Mouse (Mus musculus) stomach, postnatal 0 days (tissue): ENCODE results near the gene Apoa2. TPM values are rescaled to one million over a fixed set of nuclear protein-coding genes. Genes with fewer than 3 reads are reported as not detected.

Experiments used
- ATAC-seq: fragments of 200-750 bp; cut with Nextera tagmentation; 2 replicates; pipeline ENCODE4 v1.8.0; 2017; ENCODE audit not compliant: low FRiP score, low TSS enrichment
- DNase-seq: peaks from one replicate; pipeline ENCODE4 v3.0.0-alpha.2; 2016; ENCODE audit warnings: low spot score
- H3K27ac ChIP-seq: fragments of 300-500 bp; sonication (generic); replicated peaks from 2 replicates; pipeline ENCODE4 v1.5.1; 2014; ENCODE audit warnings: mild to moderate bottlenecking, control low read depth
- H3K27me3 ChIP-seq: fragments of 300-500 bp; sonication (generic); 2 replicates; pipeline ENCODE4 v1.6.1; 2014; ENCODE audit warnings: low read length; ENCODE audit not compliant: control insufficient read depth, insufficient read depth
- H3K36me3 ChIP-seq: fragments of 300-500 bp; sonication (generic); 2 replicates; pipeline ENCODE4 v1.6.1; 2014; ENCODE audit warnings: low read length, mixed read lengths; ENCODE audit not compliant: control insufficient read depth, insufficient read depth
- H3K4me1 ChIP-seq: fragments of 300-500 bp; sonication (generic); replicated peaks from 2 replicates; pipeline ENCODE4 v1.6.1; 2014; ENCODE audit warnings: antibody characterized with exemption; ENCODE audit not compliant: control insufficient read depth, insufficient read depth
- H3K4me2 ChIP-seq: fragments of 300-500 bp; sonication (generic); replicated peaks from 2 replicates; pipeline ENCODE4 v1.6.1; 2014; ENCODE audit warnings: low read depth, mild to moderate bottlenecking, control low read depth, moderate library complexity
- H3K4me3 ChIP-seq: fragments of 300-500 bp; sonication (generic); 2 replicates; pipeline ENCODE4 v1.5.1; 2014; ENCODE audit warnings: low read depth, low read length, control low read depth
- H3K9ac ChIP-seq: fragments of 300-500 bp; sonication (generic); 2 replicates; pipeline ENCODE4 v1.6.1; 2014; ENCODE audit warnings: mild to moderate bottlenecking, low read length, control low read depth, mixed read lengths
- H3K9me3 ChIP-seq: fragments of 300-500 bp; sonication (generic); 2 replicates; pipeline ENCODE4 v1.6.1; 2016; ENCODE audit warnings: low read length; ENCODE audit not compliant: control insufficient read depth
- CTCF ChIP-seq: IDR thresholded peaks from 2 replicates; pipeline ENCODE4 v1.5.1; 2016; ENCODE audit warnings: antibody characterized with exemption, low read depth, mild to moderate bottlenecking, moderate library complexity
- EP300 ChIP-seq: optimal IDR thresholded peaks from 2 replicates; pipeline ENCODE3; 2016; ENCODE audit warnings: antibody characterized with exemption
- WGBS: fragments of 180-500 bp; shearing (Covaris S2); extraction: QIAGEN DNeasy Blood & Tissue Kit; methylation state at CpG from one replicate; pipeline ENCODE4 v1.1.7; 2014; 5-methylcytosine and 5-hydroxymethylcytosine counted together
- polyA plus RNA-seq: library from polyadenylated mRNA; unstranded; fragments of >200 nt; fragmentation: Nextera tagmentation; extraction: Ambion mirVana; gene quantifications from 2 replicates; pipeline ENCODE4 v1.2.1, GENCODE M21; 2015

Apoa2 gene
- 26.3 and 49.4 TPM in 2 replicates for polyA plus RNA-seq

- 68% methylated on average over 5 of the region's 5 CpGs for WGBS
- Histone ChIP-seq H3K9me3 (no peaks in the 10 kb centered on the region), H3K36me3 (peaks cover 5% of the 10 kb centered on the region; the same call in 1 of the 2 replicates), H3K4me2 (no peak within 1 kb of the TSS), H3K27ac (no peak within 1 kb of the TSS), H3K9ac (no peak within 1 kb of the TSS), H3K27me3 (no peaks in the 10 kb centered on the region), H3K4me1 (peaks cover 4% of the 10 kb centered on the region), H3K4me3 (no peak within 1 kb of the TSS)
- TF ChIP-seq CTCF (no peak), EP300 (no peak)
- DNase-seq (no peak), ATAC-seq (no peak)
Measured at GRCm38 (mm10) chr1:171224857-171225256, at the start of gene Apoa2. Gene Apoa2, plus strand, starts transcription at chr1:171225054.

- Histone ChIP-seq H3K9me3 (no peaks in the 10 kb centered on the region), H3K4me1 (no peaks in the 10 kb centered on the region), H3K27me3 (no peaks in the 10 kb centered on the region), H3K27ac (no peak overlapping the region), H3K4me3 (no peak overlapping the region), H3K36me3 (no peaks in the 10 kb centered on the region), H3K4me2 (no peak overlapping the region), H3K9ac (no peak overlapping the region)
- DNase-seq (no peak), ATAC-seq (no peak)
- 57% methylated on average over 5 of the region's 5 CpGs for WGBS
- no peak for TF ChIP-seq CTCF
- TF ChIP-seq EP300, result no peak
Measured at GRCm38 (mm10) chr1:171179487-171180171, 45.2 kb upstream of the Apoa2 start.

GRCm38 (mm10) chr1:171183025-171183424, 41.8 kb upstream of the Apoa2 start:
- ATAC-seq, result no peak
- WGBS, result 82% methylated on average over 3 of the region's 3 CpGs
- H3K36me3 ChIP-seq, result no peaks in the 10 kb centered on the region
- no peak overlapping the region for H3K27ac ChIP-seq
- DNase-seq, result no peak
- no peak overlapping the region for H3K4me3 ChIP-seq
- no peak overlapping the region for H3K9ac ChIP-seq
- H3K4me2 ChIP-seq, result no peak overlapping the region
- TF ChIP-seq CTCF (no peak), EP300 (no peak)
- H3K4me1 ChIP-seq, result no peaks in the 10 kb centered on the region
- H3K9me3 ChIP-seq, result no peaks in the 10 kb centered on the region
- H3K27me3 ChIP-seq, result no peaks in the 10 kb centered on the region

DNA sequence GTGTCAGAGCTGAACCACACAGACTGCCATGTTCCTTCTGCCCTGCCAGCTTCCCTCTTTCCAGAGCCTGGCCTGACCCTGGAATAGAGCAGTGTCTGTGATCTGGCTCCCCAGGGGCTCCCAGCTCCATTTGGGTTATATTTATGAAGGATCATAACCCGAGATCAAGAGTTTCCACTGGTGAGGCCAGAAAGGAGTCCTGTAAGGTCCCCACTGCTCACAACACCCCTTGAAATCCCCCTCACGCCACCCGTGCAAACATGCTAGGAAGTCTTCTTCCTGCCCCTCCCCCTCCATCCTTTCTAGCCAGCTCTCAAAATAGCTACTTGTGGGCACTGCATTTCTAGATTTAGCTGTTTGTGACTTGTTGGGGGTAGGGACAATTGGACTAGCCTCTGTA, 41.2 kb upstream of the Apoa2 start:
- TF ChIP-seq EP300 (no peak), CTCF (no peak)
- Histone ChIP-seq H3K4me1 (no peaks in the 10 kb centered on the region), H3K4me2 (no peak overlapping the region), H3K9me3 (no peaks in the 10 kb centered on the region), H3K4me3 (no peak overlapping the region), H3K36me3 (no peaks in the 10 kb centered on the region), H3K9ac (no peak overlapping the region), H3K27ac (no peak overlapping the region), H3K27me3 (no peaks in the 10 kb centered on the region)
- DNase-seq, result no peak
- no peak for ATAC-seq
- 55% methylated on average over 3 of the region's 3 CpGs for WGBS

GRCm38 (mm10) chr1:171184314-171184713, 40.5 kb upstream of the Apoa2 start:
- no peaks in the 10 kb centered on the region for H3K36me3 ChIP-seq
- no peak overlapping the region for H3K4me3 ChIP-seq
- WGBS, result 33% methylated on average over 7 of the region's 7 CpGs
- ATAC-seq (peak; percentile 81), DNase-seq (peak; percentile 72)
- TF ChIP-seq CTCF (peak; percentile 60), EP300 (no peak)
- H3K27me3 ChIP-seq, result no peaks in the 10 kb centered on the region
- no peaks in the 10 kb centered on the region for H3K9me3 ChIP-seq
- no peak overlapping the region for H3K4me2 ChIP-seq
- no peak overlapping the region for H3K27ac ChIP-seq
- no peak overlapping the region for H3K9ac ChIP-seq
- 0 out of 2 replicates have a peak, but pooled peaks cover under 1% of the 10 kb centered on the region for H3K4me1 ChIP-seq

DNA sequence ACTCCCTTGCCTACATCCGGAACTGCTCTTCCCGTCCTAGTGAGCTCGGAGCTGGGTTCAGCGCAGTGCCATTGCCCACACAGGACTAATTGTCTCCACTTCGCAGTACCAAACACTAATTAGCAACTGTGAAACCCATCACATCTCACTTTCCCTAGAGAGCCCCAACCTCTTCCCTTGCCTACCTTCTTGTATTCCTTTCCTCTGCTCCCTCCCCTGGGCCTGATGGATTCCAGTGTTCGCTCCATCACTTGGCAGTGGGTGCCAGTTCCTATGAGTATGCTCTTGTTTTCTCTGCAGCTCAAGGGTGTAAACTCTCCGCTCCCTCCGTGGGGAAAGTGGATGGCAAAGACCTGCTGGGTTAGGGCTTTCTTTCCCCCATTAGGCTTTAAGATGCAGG, 39.2 kb upstream of the Apoa2 start:
- ATAC-seq, result no peak
- no peak for DNase-seq
- H3K27ac ChIP-seq, result no peak overlapping the region
- no peak for TF ChIP-seq EP300
- no peak for TF ChIP-seq CTCF
- no peaks in the 10 kb centered on the region for H3K27me3 ChIP-seq
- no peak overlapping the region for H3K9ac ChIP-seq
- peaks cover 4% of the 10 kb centered on the region; the same call in 1 of the 2 replicates for H3K4me1 ChIP-seq
- H3K4me2 ChIP-seq, result no peak overlapping the region
- no peaks in the 10 kb centered on the region for H3K9me3 ChIP-seq
- WGBS, result 67% methylated on average over 8 of the region's 8 CpGs
- H3K36me3 ChIP-seq, result no peaks in the 10 kb centered on the region
- H3K4me3 ChIP-seq, result no peak overlapping the region
